Mouse (Mus musculus) thymus, adult 18-20 months (tissue): ENCODE results near the gene Cenph.
A peak's percentile ranks its signal among the peaks of the same experiment; 100 is the strongest.
"Not testable (repeated sequence)": the region's sequence is repeated elsewhere in the genome, so short reads cannot be mapped to it uniquely, and the experiment has no call there.

Source experiments
- DNase-seq, 2 experiments: peaks; one replicate each; pipeline ENCODE4 v3.0.0; 2022; ENCODE audit warnings: mixed read lengths in 2 of 2

The Cenph gene

GRCm38 (mm10) chr13:100775252-100776055 lies at the start of gene Cenph:
Cenph (minus strand) TSS chr13:100775899.
- peak; percentile 64 to 75 for DNase-seq

- DNase-seq, result no peak
Observed at GRCm38 (mm10) chr13:100824916-100825315, 49.2 kb upstream of the Cenph start.

GRCm38 (mm10) chr13:100824306-100824705 lies 48.6 kb upstream of the Cenph start:
- DNase-seq, result no peak

- no peak for DNase-seq
Observed at GRCm38 (mm10) chr13:100823863-100824262, 48.2 kb upstream of the Cenph start.

- no peak for DNase-seq
Observed at GRCm38 (mm10) chr13:100814451-100814850, 38.8 kb upstream of the Cenph start.

GRCm38 (mm10) chr13:100805776-100806175 lies 30.1 kb upstream of the Cenph start:
- DNase-seq, result peak in 1 of 2 experiments; percentile 22

- DNase-seq, result no peak
Observed at GRCm38 (mm10) chr13:100797171-100797570, 21.5 kb upstream of the Cenph start.

GRCm38 (mm10) chr13:100789083-100789482 lies 13.4 kb upstream of the Cenph start:
- DNase-seq, result no peak

GRCm38 (mm10) chr13:100788057-100788456 lies 12.4 kb upstream of the Cenph start:
- DNase-seq, result not testable (repeated sequence)

GRCm38 (mm10) chr13:100787316-100788010 lies 11.8 kb upstream of the Cenph start:
- DNase-seq, result no peak

- peak; percentile 84 to 85 for DNase-seq
Observed at GRCm38 (mm10) chr13:100786414-100786867, 10.7 kb upstream of the Cenph start, which contains the start of gene Ccnb1. Ccnb1 (minus strand) TSS chr13:100786570.

GRCm38 (mm10) chr13:100785806-100786413 lies 10.2 kb upstream of the Cenph start:
- DNase-seq, result no peak

- no peak for DNase-seq
Observed at GRCm38 (mm10) chr13:100777491-100777890, 1.8 kb upstream of the Cenph start.

GRCm38 (mm10) chr13:100776710-100777109 lies 1.0 kb upstream of the Cenph start:
- DNase-seq, result no peak

- DNase-seq, result no peak
Observed at GRCm38 (mm10) chr13:100776056-100776419, 339 bp upstream of the Cenph start.

GRCm38 (mm10) chr13:100774704-100775103 lies 995 bp downstream of the Cenph start:
- no peak for DNase-seq

- DNase-seq, result no peak
Observed at GRCm38 (mm10) chr13:100755329-100755728, 20.4 kb downstream of the Cenph start.

GRCm38 (mm10) chr13:100754186-100754585 lies 21.5 kb downstream of the Cenph start:
- no peak for DNase-seq

- no peak for DNase-seq
Observed at GRCm38 (mm10) chr13:100753011-100753410, 22.7 kb downstream of the Cenph start.

- DNase-seq, result no peak
Observed at GRCm38 (mm10) chr13:100752529-100752928, 23.2 kb downstream of the Cenph start.

GRCm38 (mm10) chr13:100751402-100751801 lies 24.3 kb downstream of the Cenph start:
- no peak for DNase-seq

GRCm38 (mm10) chr13:100750799-100751198 lies 24.9 kb downstream of the Cenph start:
- DNase-seq, result no peak

- no peak for DNase-seq
Observed at GRCm38 (mm10) chr13:100748638-100749037, 27.1 kb downstream of the Cenph start.

- DNase-seq, result no peak
Observed at GRCm38 (mm10) chr13:100746090-100746489, 29.6 kb downstream of the Cenph start.
